Mouse (Mus musculus) stomach, embryonic 16.5 days (tissue): ENCODE measurements around the gene Mgea5. TPM values are rescaled to one million over a fixed set of nuclear protein-coding genes. Genes with fewer than 3 reads are reported as not detected.

Experiments
- ATAC-seq: fragments of 200-750 bp; cut with Nextera tagmentation; 2 replicates; pipeline ENCODE4 v1.8.0; 2017; ENCODE audit warnings: moderate number of reproducible peaks, moderate TSS enrichment; ENCODE audit not compliant: insufficient read depth, low FRiP score
- H3K27ac ChIP-seq: fragments of 300-500 bp; sonication (generic); 2 replicates; pipeline ENCODE4 v1.5.1; 2014; ENCODE audit warnings: low read length
- H3K27me3 ChIP-seq: fragments of 300-500 bp; sonication (generic); 2 replicates; pipeline ENCODE4 v1.6.1; 2014; ENCODE audit warnings: low read length, control low read depth, mixed read lengths; ENCODE audit not compliant: control insufficient read depth, insufficient read depth
- H3K36me3 ChIP-seq: fragments of 300-500 bp; sonication (generic); 2 replicates; pipeline ENCODE4 v1.6.1; 2014; ENCODE audit warnings: low read length; ENCODE audit not compliant: control insufficient read depth, insufficient read depth
- H3K4me1 ChIP-seq: fragments of 300-500 bp; sonication (generic); 2 replicates; pipeline ENCODE4 v1.6.1; 2014; ENCODE audit warnings: low read length, control low read depth, mixed read lengths; ENCODE audit not compliant: control insufficient read depth, insufficient read depth
- H3K4me2 ChIP-seq: fragments of 300-500 bp; sonication (generic); 2 replicates; pipeline ENCODE4 v1.6.1; 2014; ENCODE audit warnings: low read depth, low read length, mixed read lengths
- H3K4me3 ChIP-seq: fragments of 300-500 bp; sonication (generic); replicated peaks from 2 replicates; pipeline ENCODE4 v1.5.1; 2014; ENCODE audit warnings: mild to moderate bottlenecking, low read length
- H3K9ac ChIP-seq: fragments of 300-500 bp; sonication (generic); 2 replicates; pipeline ENCODE4 v1.6.1; 2014; ENCODE audit warnings: low read length
- H3K9me3 ChIP-seq: fragments of 300-500 bp; sonication (generic); replicated peaks from 2 replicates; pipeline ENCODE4 v1.6.1; 2016; ENCODE audit warnings: low read length, control low read depth; ENCODE audit not compliant: control insufficient read depth
- WGBS: fragments of 180-500 bp; shearing (Covaris S2); extraction: QIAGEN DNeasy Blood & Tissue Kit; methylation state at CpG from one replicate; pipeline ENCODE4 v1.1.7; 2014; 5-methylcytosine and 5-hydroxymethylcytosine counted together
- polyA plus RNA-seq: library from polyadenylated mRNA; unstranded; fragments of >200 nt; fragmentation: Nextera tagmentation; extraction: Ambion mirVana; gene quantifications from 2 replicates; pipeline ENCODE4 v1.2.1, GENCODE M21; 2015

Gene Mgea5
- polyA plus RNA-seq, 1 experiment from 2014 or later, result 40.5 TPM

DNA sequence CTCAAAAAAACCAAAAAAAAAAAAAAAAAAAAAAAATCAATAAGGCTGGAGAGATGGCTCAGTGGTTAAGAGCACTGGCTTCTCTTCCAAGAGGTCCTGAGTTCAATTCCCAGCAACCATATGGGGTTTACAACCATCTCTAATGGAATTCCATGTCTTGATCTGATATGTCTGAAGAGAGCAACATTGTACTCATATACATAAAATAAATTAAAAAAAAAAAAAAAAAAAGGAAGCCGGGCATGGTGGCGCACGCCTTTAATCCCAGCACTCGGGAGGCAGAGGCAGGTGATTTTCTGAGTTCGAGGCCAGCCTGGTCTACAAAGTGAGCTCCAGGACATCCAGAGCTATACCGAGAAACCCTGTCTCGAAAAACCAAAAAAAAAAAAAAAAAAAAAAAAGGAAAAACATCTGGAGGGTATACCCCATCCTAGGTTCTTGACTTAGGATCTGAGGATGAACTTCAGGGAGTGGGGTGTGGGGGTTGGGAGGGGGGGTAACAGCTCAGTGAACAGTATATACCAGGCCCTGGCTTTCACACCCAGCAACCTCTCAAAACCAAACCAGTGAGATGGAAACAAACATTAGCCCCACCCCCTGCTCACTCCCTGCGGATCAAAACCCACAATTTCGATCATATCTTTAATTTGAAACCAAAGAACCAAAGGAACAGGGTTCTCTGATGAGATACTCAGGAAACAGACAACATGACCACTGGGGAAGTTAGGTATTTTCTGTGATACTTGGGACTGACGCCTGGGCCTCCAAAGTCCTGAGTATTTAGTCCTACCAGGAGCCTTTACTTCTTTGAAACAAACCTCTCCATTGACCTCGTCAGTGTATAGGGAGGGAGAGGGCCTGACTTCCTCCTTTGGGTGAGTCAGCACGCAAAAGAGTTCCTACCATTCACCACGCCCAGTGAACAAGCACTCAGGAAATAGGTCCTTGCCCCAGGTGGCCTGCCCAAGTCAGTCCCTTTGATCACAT is 6.5 kb upstream of the Mgea5 start:
- no peaks in the 10 kb centered on the region for H3K36me3 ChIP-seq
- H3K4me3 ChIP-seq, result no peak overlapping the region
- H3K4me2 ChIP-seq, result no peak overlapping the region
- peak overlapping the region; percentile 70 for H3K27ac ChIP-seq
- H3K9ac ChIP-seq, result no peak overlapping the region
- 73% methylated on average over 13 of the region's 13 CpGs for WGBS
- ATAC-seq, result peak; percentile 89
- no peaks in the 10 kb centered on the region for H3K4me1 ChIP-seq
- no peaks in the 10 kb centered on the region for H3K9me3 ChIP-seq
- H3K27me3 ChIP-seq, result no peaks in the 10 kb centered on the region

DNA sequence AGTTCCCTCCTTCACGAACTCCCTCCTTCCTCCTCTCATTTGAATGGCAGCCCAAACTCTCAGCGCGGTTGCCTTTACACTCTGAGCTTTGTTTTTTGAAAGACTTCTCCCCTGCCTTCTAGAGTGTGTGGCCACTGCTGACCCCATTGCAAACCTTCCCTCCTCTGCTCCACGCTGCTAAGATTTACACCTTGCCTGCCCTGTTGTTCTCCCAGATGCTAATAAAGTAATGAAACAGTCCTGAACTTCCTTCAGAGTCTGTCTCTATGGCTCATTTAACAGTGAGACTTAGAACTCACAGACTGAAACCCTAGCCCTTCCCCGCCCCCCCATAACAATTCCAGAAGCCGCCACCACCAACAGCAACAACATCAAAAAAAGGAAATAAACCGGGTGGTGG is 5.7 kb upstream of the Mgea5 start:
- Histone ChIP-seq H3K9ac (no peak overlapping the region), H3K4me2 (no peak overlapping the region), H3K4me3 (no peak overlapping the region), H3K27ac (no peak overlapping the region), H3K4me1 (no peaks in the 10 kb centered on the region), H3K36me3 (no peaks in the 10 kb centered on the region), H3K9me3 (no peaks in the 10 kb centered on the region), H3K27me3 (no peaks in the 10 kb centered on the region)
- ATAC-seq, result no peak
- WGBS, result 78% methylated on average over 7 of the region's 7 CpGs

DNA sequence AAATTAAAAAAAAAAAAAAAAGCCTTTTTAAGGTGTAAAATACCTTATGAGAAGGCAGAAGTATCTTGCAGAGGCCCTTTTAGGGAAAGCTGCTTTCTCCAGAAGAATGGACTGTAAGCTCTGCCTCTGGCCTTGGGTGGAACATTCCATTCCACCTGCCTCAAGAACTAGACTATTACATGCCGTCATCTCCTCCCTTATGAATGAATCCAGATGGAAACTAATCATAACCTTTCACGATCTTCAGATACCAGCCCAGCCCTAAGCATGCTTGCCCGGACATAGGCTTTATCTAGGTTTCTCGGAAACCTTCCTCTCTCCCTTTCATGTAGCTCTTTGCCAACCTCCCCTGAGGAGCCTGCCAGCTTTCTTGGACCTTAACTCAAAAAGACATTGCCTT is 4.7 kb upstream of the Mgea5 start:
- ATAC-seq, result no peak
- Histone ChIP-seq H3K27me3 (no peaks in the 10 kb centered on the region), H3K4me1 (no peaks in the 10 kb centered on the region), H3K4me3 (no peak overlapping the region), H3K27ac (no peak overlapping the region), H3K9ac (no peak overlapping the region), H3K4me2 (no peak overlapping the region), H3K36me3 (no peaks in the 10 kb centered on the region), H3K9me3 (no peaks in the 10 kb centered on the region)
- WGBS, result 66% methylated on average over 4 of the region's 4 CpGs

DNA sequence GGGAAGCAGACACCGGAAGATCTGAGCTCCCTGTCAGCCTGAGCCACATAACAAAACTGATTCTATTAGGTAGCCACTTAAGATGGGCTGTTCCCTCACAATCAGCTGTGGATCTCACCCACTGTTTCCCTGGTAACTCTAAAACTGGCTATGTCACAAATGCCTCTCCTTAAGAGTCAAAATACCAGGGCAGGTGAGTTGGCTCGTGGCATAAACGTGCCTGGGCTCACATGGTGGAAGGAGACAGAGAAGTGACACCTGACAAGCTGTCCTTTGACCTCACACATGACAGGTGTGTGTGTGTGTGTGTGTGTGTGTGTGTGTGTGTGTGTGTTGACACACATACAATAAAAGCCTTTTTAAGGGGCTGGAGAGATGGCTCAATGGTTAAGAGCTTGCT is 3.8 kb upstream of the Mgea5 start:
- no peak overlapping the region for H3K4me3 ChIP-seq
- 67% methylated on average over 3 of the region's 3 CpGs for WGBS
- no peak for ATAC-seq
- no peaks in the 10 kb centered on the region for H3K36me3 ChIP-seq
- H3K4me1 ChIP-seq, result no peaks in the 10 kb centered on the region
- no peak overlapping the region for H3K4me2 ChIP-seq
- H3K27ac ChIP-seq, result no peak overlapping the region
- no peaks in the 10 kb centered on the region for H3K9me3 ChIP-seq
- no peaks in the 10 kb centered on the region for H3K27me3 ChIP-seq
- no peak overlapping the region for H3K9ac ChIP-seq

DNA sequence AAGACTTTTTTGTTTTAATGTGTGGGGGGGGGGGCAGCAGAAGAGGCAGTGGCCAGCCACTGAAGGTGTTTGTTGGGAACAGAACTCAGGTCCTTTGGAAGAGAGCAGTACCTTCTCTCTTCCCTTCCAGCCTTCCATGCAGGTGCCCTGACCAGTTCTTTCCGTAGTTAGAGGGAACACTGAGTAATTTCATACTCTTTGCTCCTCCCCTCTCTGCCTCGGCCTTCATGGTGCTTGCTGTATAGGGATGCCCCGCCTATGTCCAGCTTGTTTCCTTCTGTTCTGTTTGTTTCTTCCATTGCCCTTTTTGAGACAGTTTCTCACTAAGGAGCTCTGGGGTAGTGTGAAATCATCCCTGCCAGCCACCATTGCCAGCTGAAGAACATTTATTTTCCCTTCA is 1.8 kb upstream of the Mgea5 start:
- Histone ChIP-seq H3K4me2 (no peak overlapping the region), H3K4me3 (no peak overlapping the region), H3K9ac (no peak overlapping the region), H3K9me3 (no peaks in the 10 kb centered on the region), H3K27ac (no peak overlapping the region), H3K27me3 (no peaks in the 10 kb centered on the region), H3K36me3 (no peaks in the 10 kb centered on the region), H3K4me1 (peaks cover 14% of the 10 kb centered on the region)
- no peak for ATAC-seq
- WGBS, result 42% methylated on average over 3 of the region's 3 CpGs

DNA sequence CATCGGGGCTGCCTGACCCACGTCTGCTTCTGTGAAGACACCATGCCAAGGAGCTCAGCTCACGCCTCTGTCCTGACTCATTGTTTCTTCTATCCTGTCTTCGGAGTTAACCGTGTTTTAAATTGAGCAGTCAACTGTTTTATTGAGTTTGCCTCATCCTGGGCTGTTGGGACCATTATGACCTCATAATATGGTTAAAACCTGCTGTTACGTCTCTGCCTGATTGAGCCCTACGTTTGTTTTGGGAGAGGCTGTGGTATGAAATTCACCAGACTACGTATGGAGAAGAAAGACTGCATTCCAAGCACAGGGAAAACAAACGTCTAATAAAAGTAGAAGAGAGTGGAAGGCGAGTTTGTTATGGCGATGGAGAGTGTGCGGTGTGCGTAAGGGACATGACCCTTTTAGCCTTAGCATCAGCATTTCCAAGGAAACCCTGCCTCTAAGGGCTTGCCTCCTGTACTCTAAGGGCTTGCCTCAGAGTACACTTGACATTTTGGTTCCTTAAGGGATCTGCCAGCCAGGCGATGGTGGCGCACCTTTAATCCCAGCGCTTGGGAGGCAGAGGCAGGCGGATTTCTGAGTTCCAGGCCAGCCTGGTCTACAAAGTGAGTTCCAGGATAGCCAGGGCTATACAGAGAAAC is 418 bp upstream of the Mgea5 start:
- H3K4me1 ChIP-seq, result peaks cover 24% of the 10 kb centered on the region
- no peaks in the 10 kb centered on the region for H3K9me3 ChIP-seq
- H3K4me3 ChIP-seq, result peak overlapping the region; percentile 79
- H3K4me2 ChIP-seq, result peak overlapping the region; percentile 58
- no peaks in the 10 kb centered on the region for H3K36me3 ChIP-seq
- no peaks in the 10 kb centered on the region for H3K27me3 ChIP-seq
- H3K27ac ChIP-seq, result peak overlapping the region; percentile 54
- 27% methylated on average over 17 of the region's 17 CpGs for WGBS
- no peak for ATAC-seq
- H3K9ac ChIP-seq, result peak overlapping the region; percentile 60

DNA sequence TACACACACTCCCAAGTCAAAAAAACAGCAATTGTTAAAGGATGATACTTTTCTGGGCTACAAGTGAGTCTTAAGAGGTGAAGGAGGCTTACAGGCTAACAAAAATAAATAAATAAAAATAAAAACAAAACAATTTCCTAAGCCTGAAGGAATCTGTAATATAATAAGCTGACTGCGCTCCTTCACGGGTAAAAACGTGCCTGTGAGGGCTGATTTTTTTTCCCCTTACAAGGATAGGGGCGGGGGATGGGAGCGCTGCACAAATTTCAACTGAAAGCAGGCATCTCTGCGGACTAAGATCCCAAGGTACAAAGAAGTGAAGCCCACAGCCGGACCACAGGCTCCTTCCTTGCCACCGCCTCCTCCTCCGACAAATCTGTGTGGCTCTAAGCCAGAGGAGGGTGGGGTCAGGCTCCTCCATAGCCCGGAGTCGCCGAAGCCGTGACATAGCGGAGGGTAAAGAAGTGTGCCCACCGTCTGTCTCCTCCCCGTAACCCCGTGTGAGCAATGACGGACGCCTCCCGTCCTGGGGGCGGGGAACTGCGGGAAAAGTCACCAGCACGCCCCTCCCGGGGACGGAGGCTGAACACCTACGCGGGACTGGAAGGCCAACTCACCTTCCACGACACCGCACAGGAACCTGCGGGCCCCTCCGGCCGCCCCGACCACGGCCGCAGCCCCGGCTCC is 1.2 kb downstream of the Mgea5 start:
- Histone ChIP-seq H3K9ac (peak overlapping the region; percentile 82), H3K4me3 (peak overlapping the region; percentile 79), H3K9me3 (no peaks in the 10 kb centered on the region), H3K27me3 (no peaks in the 10 kb centered on the region), H3K4me2 (peak overlapping the region; percentile 80), H3K4me1 (peaks cover 24% of the 10 kb centered on the region), H3K36me3 (no peaks in the 10 kb centered on the region), H3K27ac (peak overlapping the region; percentile 85)
- 0% methylated on average over 35 of the region's 36 CpGs for WGBS
- peak; percentile 52 for ATAC-seq

DNA sequence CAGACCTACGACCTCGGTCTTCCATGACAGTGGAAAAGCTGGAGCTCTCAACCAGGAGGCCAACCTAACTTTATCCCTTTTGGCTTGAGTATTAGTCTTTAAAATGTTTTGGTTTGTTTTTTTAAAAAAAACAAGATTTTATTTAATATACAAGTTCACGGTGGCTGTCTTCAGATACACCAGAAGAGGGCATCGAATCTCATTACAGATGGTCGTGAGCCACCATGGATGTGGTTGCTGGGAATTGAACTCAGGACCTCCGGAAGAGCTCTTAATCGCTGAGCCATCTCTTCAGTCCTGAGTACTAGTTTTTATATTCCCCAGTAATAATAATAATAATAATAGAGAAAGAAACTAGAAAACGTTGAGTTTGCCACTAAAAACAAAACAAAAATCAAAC is 2.0 kb downstream of the Mgea5 start:
- Histone ChIP-seq H3K27ac (no peak overlapping the region), H3K9me3 (no peaks in the 10 kb centered on the region), H3K36me3 (no peaks in the 10 kb centered on the region), H3K4me2 (peak overlapping the region; percentile 80), H3K9ac (0 out of 2 replicates have a peak overlapping the region, but pooled peaks have one; percentile 13), H3K4me3 (peak overlapping the region; percentile 79), H3K4me1 (peaks cover 24% of the 10 kb centered on the region), H3K27me3 (no peaks in the 10 kb centered on the region)
- no peak for ATAC-seq
- 56% methylated on average over 8 of the region's 8 CpGs for WGBS
